Mouse (Mus musculus) thymus, postnatal 36 days (tissue): Measurements from ENCODE around the gene H2afx.
"Not testable (repeated sequence)": the region's sequence is repeated elsewhere in the genome, so short reads cannot be mapped to it uniquely, and the experiment has no call there.

ENCODE experiments used
- DNase-seq, 2 experiments: peaks; one replicate each; pipeline ENCODE4 v3.0.0; 2022; ENCODE audit warnings: mixed read lengths in 2 of 2

The H2afx gene

DNA sequence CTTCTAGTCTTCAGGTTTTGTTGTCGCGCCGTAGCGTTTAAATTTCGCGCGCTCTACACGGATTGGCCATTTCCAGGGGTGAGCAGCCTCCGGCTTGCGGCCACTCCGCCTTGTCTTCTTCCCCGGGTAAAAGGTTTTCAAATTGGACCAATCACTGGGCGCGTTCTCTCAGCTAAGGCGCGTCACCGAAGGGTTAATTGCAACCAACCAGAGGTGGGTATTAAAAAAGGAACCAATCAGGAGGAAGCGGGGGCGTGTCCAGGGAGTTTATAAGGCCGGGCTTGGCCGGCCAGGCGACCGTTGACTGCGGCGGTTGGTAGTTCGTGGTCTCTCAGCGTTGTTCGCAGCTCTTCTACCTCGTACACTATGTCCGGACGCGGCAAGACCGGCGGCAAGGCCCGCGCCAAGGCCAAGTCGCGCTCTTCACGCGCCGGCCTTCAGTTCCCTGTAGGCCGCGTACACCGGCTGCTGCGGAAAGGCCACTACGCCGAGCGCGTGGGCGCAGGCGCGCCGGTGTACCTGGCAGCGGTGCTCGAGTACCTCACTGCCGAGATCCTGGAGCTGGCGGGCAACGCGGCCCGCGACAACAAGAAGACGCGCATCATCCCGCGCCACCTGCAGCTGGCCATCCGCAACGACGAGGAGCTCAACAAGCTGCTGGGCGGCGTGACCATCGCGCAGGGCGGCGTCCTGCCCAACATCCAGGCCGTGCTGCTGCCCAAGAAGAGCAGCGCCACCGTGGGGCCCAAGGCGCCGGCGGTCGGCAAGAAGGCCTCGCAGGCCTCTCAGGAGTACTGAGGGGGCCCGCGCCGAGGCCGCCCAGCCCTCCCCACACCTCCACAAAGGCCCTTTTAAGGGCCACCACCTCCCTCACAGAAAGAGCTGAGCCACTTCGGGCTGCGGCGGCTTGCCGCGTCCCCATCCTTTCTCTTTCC lies at the start of gene H2afx:
Gene H2afx, plus strand, starts transcription at position 299 of the 935 bp plus-strand sequence.
- DNase-seq: peak; percentile 98

DNA sequence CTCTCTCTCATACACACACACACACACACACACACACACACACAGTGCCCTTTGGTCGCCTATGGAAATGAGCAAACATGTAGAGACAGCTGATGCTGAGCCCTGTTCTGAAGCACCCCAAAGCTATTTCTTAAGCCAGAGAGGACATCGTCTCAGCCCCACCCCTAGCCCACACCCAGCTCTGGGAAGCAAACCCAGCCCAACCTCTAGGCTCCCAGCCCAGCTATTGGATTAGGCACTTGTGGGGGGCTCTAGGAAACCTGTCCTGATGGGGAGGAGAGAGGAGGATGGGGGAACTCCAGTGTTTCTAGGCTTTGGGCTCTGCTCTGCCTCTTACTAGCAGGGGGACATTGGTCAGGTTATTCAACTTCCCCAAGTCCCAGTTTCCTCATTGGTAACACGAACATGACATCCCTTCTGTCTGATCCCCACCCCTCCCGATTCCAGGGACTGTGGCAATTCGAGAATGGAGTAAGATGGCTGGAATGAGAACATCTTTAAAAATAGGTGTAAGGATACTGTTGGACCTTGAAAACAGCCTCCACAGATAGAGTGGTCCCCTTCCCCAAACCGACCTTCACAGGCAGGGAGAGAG lies 48.1 kb upstream of the H2afx start:
- DNase-seq: no peak

DNA sequence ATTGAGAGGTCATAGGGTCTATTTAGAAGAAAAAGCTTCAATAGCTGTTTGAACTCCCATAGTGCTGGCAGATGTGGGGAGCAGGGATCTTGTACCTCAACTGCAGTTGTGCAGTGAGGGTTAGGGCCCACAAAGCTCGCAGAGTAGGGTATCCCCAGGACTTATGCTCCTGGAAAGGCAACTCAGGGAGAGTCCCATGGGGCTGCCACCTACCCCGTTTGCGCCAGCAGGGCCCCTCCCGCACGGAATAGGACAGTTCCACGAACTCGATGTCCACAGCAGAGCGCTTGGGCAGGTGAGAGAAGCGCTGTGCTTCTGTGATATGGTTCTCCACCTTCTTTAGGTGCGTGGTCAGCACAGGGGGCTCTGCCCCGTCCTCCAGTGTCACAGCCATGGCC lies 47.5 kb upstream of the H2afx start:
- no peak for DNase-seq

DNA sequence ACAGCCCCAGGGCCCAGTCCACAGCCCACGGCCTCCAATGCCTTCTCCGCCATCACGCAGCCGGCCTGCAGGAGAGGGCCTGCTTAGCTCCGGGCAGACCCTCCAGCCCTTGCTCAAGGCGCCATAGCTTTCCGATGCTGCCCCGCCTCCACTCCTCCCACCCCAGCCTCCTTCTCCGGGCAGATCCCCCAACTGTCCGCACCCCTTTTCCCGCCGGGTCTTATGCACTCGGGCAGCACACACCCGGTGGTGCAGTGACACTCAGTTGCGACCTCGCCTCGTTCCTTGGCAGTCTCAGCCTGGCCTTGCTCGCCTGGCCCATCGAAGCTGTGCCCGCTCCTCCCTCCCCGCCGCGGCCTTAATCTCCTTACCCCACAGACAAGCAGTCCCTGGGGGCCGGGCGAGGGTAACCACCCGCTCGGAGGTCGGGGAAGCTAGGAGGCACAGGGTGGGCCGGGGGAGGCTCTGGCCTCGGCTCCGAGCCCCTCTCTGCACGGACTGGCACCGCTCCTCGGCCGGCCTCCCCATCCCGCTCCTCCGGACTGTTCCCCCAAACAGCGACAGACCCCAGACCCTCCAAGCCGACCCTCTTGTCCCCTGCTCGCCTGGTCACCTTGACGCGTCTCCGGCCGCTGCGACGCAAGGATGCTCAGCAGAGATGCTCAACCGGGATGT lies 47.0 kb upstream of the H2afx start:
- DNase-seq: no peak

DNA sequence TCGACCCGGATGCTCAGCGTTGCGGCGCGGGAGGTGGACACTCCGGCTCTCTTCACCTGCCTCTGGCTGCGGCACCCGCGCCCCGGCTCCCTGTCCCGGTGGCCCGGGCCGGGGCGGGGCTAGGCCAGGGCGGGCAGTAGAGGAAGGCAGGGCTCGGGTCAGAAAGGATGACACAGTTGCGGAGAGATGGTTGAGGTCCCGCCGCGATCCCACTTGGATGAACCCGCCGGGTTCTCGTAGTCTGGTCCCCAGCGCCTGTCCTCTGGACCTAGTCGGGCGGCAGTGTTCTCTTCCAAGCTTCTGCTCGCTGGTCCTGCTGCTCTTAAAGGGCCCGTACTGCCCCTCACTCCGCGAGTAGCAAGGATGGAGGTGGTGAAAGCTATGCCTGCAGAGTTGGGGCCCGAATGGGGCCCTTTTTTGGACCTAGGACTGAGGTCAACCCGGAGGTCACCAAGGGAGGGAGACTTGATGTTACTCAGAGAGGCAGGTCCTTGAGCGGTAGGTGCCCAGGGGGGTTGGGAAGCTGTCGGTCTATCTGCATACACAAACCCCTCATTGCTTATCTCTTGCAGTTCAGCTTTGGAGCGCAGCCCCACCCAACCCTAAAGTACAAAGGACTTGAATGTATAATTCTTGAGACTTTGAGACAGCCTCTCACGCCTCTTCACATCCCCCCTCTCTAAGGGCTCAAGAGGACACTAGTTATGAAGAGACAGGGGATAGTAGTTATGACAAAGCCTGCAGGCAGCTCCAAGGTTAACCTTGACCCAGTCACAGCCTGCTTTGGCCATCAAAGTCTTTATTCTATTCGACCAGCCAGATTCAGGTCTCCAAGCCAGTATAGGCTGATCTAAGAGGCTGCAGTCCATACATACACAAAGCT lies 46.2 kb upstream of the H2afx start, which contains the start of gene Abcg4:
Gene Abcg4, minus strand, starts transcription at position 540 of the 883 bp plus-strand sequence.
- DNase-seq: no peak

- DNase-seq: no peak
These were observed 45.6 kb upstream of the H2afx start for GRCm38 (mm10) chr9:44288959-44289291.

- peak; percentile 68 to 70 for DNase-seq
These were observed 42.0 kb upstream of the H2afx start for GRCm38 (mm10) chr9:44292490-44292889.

DNA sequence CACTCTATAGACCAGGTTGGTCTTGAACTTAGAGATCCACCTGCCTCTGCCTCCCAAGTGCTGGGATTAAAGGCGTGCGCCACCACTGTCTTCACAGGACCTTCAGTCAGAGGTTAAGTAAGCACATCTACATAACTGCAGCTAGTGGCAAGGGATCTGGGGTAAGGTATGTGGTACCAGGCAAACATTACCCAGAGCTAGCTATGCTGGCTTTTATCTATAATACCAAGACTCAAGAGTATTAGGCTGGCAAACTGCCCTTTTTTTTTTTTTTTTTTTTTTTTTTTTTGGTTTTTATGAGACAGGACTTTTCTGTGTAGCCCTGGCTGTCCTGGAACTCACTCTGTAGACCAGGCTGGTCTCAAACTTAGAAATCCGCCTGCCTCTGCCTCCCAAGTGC lies 34.5 kb upstream of the H2afx start:
- DNase-seq: not testable (repeated sequence)

DNA sequence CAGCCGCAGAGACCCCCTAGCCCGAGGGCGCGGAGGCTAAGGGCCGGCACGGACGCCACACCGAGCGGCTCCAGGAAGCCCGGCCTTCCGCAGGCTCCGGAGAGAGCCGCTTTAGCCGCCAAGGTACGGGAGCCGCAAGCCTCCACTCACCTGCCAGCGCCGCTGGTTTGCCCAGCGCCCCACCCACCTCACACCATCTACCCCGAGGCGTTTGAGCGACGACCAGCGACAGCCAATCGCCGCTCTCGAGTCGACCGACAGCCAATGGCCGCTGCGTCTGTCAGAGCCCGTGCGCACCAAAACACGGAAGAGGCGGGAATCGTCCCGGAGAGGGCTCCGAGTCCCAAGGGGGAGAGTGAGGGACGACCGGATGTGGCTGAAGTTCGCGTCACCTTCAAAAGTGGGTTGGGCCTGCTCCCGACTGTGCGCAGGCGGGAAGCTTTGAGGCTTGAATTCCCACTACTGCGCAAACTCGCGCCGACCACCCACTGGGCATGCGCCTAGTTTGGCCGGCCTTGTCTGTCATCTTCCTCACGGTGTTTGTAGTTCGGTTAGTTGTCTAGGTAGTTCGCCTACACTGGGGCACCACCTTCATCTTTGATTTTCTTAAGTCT lies 28.9 kb upstream of the H2afx start, which contains the start of gene Hinfp:
Gene Hinfp, minus strand, starts transcription at position 206 of the 614 bp plus-strand sequence.
- peak; percentile 96 to 99 for DNase-seq

DNA sequence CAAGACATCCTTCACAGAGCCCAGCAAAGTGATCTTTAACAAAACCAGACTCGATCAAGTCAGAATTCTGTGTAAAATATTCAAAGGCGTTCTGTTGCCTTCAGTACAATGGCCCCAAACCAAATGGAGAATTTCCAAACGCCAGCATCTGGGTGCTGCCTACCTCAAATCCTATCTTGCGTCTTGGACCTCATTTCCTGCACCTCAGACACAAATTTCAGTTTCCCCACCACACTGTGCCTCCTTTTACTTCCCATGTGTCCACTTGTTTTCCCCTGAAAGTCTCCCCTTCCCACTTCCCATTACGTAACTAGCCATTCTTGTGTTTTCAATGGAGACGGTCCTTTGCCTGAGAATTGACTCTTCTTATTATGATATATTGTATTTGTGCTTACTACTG lies 28.0 kb upstream of the H2afx start:
- DNase-seq: no peak

- DNase-seq: peak; percentile 33 to 56
These were observed 27.2 kb upstream of the H2afx start for GRCm38 (mm10) chr9:44307248-44307647.

DNA sequence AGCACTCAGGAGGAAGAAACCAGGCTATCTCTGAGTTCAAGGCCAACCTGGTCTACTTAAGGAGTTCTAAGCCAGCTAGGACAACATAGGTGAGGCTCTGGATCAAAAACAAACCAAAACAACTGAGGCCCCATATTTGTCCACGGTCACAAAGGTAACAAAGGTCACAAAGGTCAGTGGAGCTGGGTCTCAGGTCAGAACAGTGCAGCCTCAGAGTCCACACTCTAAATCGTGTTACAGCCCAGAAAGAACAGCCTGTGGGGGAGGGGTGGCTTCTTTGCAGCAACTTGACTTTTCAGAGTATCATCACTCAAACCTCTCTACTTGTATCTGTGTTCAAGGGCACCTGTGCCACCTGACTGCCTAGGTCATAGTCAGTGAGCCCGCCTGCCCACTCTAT lies 24.7 kb upstream of the H2afx start:
- DNase-seq: no peak

GRCm38 (mm10) chr9:44310750-44311135 lies 23.8 kb upstream of the H2afx start:
- no peak for DNase-seq

DNA sequence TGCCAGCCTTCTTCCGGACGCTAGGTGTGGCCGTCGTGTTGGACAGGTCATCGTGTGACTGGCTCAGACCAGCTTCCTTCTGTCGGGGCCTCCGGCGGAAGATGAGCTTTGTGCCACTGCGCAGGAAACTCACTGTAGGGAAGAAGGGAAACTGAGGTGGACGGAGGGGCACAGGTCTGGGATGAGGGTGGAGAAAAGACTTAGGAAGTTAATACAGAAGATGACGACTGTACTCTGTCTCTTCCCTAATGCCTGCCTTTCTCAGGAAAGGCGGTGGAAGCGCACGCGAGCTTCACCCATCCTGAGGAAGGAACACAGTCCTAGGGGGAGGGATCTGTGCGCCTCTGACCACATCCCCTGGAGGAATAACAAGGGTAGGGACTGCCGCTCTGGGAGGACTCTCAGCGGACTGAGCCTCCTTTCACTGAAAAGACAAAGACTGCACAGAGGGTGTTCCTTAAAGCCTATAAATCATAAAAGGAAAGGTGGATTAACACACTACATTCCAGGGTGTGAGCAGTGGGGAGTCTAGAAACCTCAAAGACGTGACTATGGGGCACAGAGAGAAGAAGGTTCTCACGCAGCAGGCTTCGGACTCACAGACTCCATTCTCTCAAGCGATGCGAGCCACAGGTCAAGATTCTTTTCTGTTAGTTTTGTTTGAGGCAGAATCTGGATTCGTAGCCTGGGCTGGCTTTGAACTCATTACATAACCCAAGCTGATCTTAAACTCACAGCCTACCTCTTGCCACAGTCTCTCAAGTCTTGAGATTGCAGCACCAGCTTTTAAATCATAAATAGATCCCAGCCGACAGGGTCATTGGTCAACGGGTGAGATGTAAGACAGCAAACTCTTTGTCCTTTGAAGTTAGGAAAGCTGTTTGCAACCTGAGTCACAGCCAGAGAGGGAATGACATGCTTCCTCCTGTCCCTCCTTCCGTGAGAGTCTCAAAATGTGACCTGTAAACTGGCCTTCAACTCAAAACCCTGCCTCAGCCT lies 23.1 kb upstream of the H2afx start:
- DNase-seq: no peak

- DNase-seq: no peak
These were observed 20.8 kb upstream of the H2afx start for GRCm38 (mm10) chr9:44313476-44314256.

DNA sequence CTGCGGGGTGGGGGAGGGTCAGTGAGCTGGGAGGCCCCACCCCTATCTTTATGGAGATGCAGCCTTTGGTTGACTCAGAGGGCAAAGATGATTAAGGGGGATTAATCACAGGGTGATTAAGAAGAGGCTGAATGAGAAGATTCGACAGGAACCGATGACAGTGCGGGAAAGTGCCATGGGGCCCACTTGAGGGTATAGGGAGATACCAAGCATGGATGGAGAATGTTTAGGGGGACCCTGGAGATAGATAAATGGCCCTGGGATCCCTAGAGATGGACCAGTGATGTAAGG lies 20.3 kb upstream of the H2afx start:
- no peak for DNase-seq

DNA sequence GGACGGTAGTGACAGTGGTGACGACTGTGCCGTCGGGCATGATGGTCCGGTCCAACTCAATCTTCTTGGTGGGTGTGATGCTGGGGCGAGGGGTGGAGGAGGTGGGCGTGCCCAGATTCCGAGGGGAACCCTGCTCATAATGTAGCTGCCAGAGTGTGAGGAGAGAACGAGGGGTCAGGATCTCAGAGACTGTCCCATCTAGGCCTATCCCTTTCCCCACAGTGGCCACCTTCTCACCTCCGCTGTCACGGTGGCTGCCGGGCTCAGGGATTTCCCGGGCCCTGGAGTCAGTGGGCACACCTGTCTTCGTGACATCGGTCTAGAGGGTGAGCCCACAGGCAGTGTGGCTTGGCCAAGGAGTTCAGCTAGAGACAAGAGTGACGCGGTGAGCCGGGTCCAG lies 19.6 kb upstream of the H2afx start:
- no peak for DNase-seq

DNA sequence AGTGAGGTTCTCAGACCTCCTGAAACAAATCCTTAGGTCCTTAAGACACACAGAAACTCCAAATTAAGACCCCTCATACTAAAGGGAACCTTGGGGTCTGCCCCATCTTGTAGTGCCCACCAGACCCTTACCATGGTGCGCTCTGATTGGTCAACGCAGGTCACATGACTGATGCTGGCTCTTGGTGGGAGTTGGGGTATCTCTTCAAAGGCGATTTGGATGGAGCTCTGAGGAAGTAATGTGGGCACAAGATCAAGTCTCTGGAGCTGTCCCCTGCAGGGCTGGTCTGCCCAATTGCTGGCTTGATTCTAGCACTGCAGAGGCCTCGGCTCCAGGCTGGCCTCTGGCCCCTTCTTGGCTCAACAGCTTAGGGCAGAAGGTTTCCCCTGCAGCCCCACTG lies 17.0 kb upstream of the H2afx start:
- DNase-seq: no peak

DNA sequence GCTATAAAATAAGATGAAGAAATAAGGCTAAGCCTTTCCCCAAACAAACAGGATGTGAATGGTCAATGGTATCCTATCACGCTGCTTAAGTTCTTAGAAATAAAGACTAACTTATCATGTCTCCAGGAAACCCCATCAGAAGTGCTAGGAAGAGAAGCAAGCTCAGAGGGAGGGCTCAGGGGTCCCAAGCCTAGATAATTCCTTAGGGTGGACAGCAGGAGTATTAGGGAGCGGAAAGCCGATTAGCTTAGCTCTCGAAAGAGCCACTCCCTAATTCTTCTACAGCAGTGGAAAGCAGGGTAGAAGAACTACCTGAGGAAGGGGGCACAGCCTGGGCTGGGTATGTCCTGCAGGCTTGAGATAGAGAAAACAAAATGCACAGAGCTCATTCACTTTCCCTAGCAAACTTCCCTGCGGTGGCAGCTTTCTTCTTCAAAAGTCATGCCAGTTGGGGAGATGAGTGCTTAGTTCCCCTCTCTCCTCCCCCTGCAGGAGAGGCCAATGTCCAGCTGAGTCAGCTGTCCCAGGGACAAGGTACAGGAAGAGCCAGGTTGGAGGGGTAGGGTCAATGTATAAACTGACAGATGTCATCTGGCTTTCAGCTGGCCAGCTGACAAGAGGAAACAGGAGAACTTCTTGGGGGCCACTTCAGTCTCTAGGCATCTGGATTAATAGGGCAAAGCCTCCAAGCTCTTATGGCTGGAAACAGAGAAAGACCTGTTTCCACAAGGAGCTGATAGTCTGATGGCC lies 16.2 kb upstream of the H2afx start:
- DNase-seq: no peak

DNA sequence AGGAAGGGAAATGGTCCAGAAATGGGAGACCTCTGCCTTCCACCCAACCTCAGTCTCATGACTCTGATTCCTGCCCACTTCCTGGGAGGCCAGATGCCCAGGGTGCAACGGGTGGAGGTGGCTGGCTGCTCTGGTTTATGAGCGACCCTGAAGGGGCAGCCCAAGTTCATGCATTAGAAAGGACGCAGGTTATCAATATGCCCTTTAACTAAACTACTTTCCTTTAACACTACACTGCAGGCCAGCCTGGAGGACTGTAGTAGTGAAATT lies 15.7 kb upstream of the H2afx start:
- no peak for DNase-seq
